Mouse (Mus musculus): ENCODE data around the gene Dnah11.
"Not testable (repeated sequence)": the region's sequence is repeated elsewhere in the genome, so short reads cannot be mapped to it uniquely, and the experiment has no call there.

The Dnah11 gene

GRCm38 (mm10) chr12:117959213-117959612 lies 239.6 kb downstream of the Dnah11 start:
- DNase-seq: no peak

GRCm38 (mm10) chr12:117946823-117947704 lies 251.8 kb downstream of the Dnah11 start:
- DNase-seq: no peak

GRCm38 (mm10) chr12:117941947-117942346 lies 256.9 kb downstream of the Dnah11 start:
- DNase-seq: no peak

- no peak for DNase-seq
Measured at GRCm38 (mm10) chr12:117938214-117938613, 260.6 kb downstream of the Dnah11 start.

GRCm38 (mm10) chr12:117932026-117932425 lies 266.8 kb downstream of the Dnah11 start:
- no peak for DNase-seq

- DNase-seq: no peak
Measured at GRCm38 (mm10) chr12:117929768-117930167, 269.1 kb downstream of the Dnah11 start.

- DNase-seq: no peak
Measured at GRCm38 (mm10) chr12:117915826-117916588, 282.8 kb downstream of the Dnah11 start.

GRCm38 (mm10) chr12:117914613-117915245 lies 284.1 kb downstream of the Dnah11 start:
- DNase-seq: no peak

GRCm38 (mm10) chr12:117911396-117911795 lies 287.4 kb downstream of the Dnah11 start:
- DNase-seq: no peak

GRCm38 (mm10) chr12:117905232-117905840 lies 293.5 kb downstream of the Dnah11 start:
- DNase-seq: not testable (repeated sequence)

GRCm38 (mm10) chr12:117903671-117904070 lies 295.2 kb downstream of the Dnah11 start:
- DNase-seq: no peak

GRCm38 (mm10) chr12:117901352-117901751 lies 297.5 kb downstream of the Dnah11 start:
- DNase-seq: not testable (repeated sequence)

- DNase-seq: not testable (repeated sequence)
Measured at GRCm38 (mm10) chr12:117900798-117901197, 298.0 kb downstream of the Dnah11 start.

- no peak for DNase-seq
Measured at GRCm38 (mm10) chr12:117887422-117887821, 311.4 kb downstream of the Dnah11 start.

GRCm38 (mm10) chr12:117884627-117885026 lies 314.2 kb downstream of the Dnah11 start:
- DNase-seq: no peak

GRCm38 (mm10) chr12:117878341-117878740 lies 320.5 kb downstream of the Dnah11 start:
- DNase-seq: no peak

GRCm38 (mm10) chr12:117872265-117872664 lies 326.6 kb downstream of the Dnah11 start:
- DNase-seq: peak in 1 of 2 experiments; percentile 4

- DNase-seq: no peak
Measured at GRCm38 (mm10) chr12:117867708-117868564, 330.9 kb downstream of the Dnah11 start.

GRCm38 (mm10) chr12:117862655-117863054 lies 336.2 kb downstream of the Dnah11 start:
- no peak for DNase-seq

GRCm38 (mm10) chr12:117861249-117861648 lies 337.6 kb downstream of the Dnah11 start:
- DNase-seq: no peak

- DNase-seq: no peak
Measured at GRCm38 (mm10) chr12:117860840-117861239, 338.0 kb downstream of the Dnah11 start.

GRCm38 (mm10) chr12:117857884-117858283 lies 341.0 kb downstream of the Dnah11 start:
- no peak for DNase-seq
